Mouse (Mus musculus) hindbrain, embryonic 16.5 days (tissue): Measurements from ENCODE around the gene Anapc4. TPM values are rescaled to one million over a fixed set of nuclear protein-coding genes. Genes with fewer than 3 reads are reported as not detected.
A peak's percentile ranks its signal among the peaks of the same experiment; 100 is the strongest.

ENCODE experiments used
- ATAC-seq: fragments of 200-750 bp; cut with Nextera tagmentation; 2 replicates; pipeline ENCODE4 v1.8.0; 2017; ENCODE audit warnings: moderate TSS enrichment, moderate library complexity
- H3K27ac ChIP-seq: fragments of 300-500 bp; sonication (generic); 2 replicates; pipeline ENCODE4 v1.5.1; 2014; ENCODE audit warnings: low read depth, mild to moderate bottlenecking, control low read depth, low read length, moderate library complexity
- H3K27me3 ChIP-seq: fragments of 300-500 bp; sonication (generic); replicated peaks from 2 replicates; pipeline ENCODE4 v1.6.1; 2014; ENCODE audit warnings: low read length; ENCODE audit not compliant: control insufficient read depth, insufficient read depth
- H3K36me3 ChIP-seq: fragments of 300-500 bp; sonication (generic); 2 replicates; pipeline ENCODE4 v1.6.1; 2014; ENCODE audit warnings: mild to moderate bottlenecking, low read length, moderate library complexity, mixed read lengths; ENCODE audit not compliant: control insufficient read depth, insufficient read depth
- H3K4me1 ChIP-seq: fragments of 300-500 bp; sonication (generic); 2 replicates; pipeline ENCODE4 v1.6.1; 2014; ENCODE audit warnings: low read depth, low read length; ENCODE audit not compliant: control insufficient read depth, insufficient read depth
- H3K4me2 ChIP-seq: fragments of 300-500 bp; sonication (generic); 2 replicates; pipeline ENCODE4 v1.6.1; 2014; ENCODE audit warnings: mild to moderate bottlenecking, low read length, control low read depth, moderate library complexity
- H3K4me3 ChIP-seq: fragments of 300-500 bp; sonication (generic); 2 replicates; pipeline ENCODE4 v1.5.1; 2014; ENCODE audit warnings: mild to moderate bottlenecking, low read length, control low read depth, moderate library complexity
- H3K9ac ChIP-seq: fragments of 300-500 bp; sonication (generic); 2 replicates; pipeline ENCODE4 v1.6.1; 2014; ENCODE audit warnings: low read depth, mild to moderate bottlenecking, control low read depth, low read length, moderate library complexity
- H3K9me3 ChIP-seq: fragments of 300-500 bp; sonication (generic); 2 replicates; pipeline ENCODE4 v1.6.1; 2014; ENCODE audit warnings: mild to moderate bottlenecking, low read length, moderate library complexity; ENCODE audit not compliant: control insufficient read depth
- WGBS: fragments of 180-500 bp; shearing (Covaris S2); extraction: QIAGEN DNeasy Blood & Tissue Kit; methylation state at CpG from one replicate; pipeline ENCODE4 v1.1.7; 2014; 5-methylcytosine and 5-hydroxymethylcytosine counted together
- polyA plus RNA-seq: library from polyadenylated mRNA; unstranded; fragments of >200 nt; fragmentation: Nextera tagmentation; extraction: Ambion mirVana; gene quantifications from 2 replicates; pipeline ENCODE4 v1.2.1, GENCODE M21; 2015

The Anapc4 gene
- polyA plus RNA-seq, 1 experiment from 2014 or later, result 101 TPM

GRCm38 (mm10) chr5:52811056-52811455 is 22.8 kb upstream of the Anapc4 start:
- no peak overlapping the region for H3K4me2 ChIP-seq
- H3K36me3 ChIP-seq, result 0 out of 2 replicates have a peak, but pooled peaks cover 2% of the 10 kb centered on the region
- no peaks in the 10 kb centered on the region for H3K27me3 ChIP-seq
- no peaks in the 10 kb centered on the region for H3K4me1 ChIP-seq
- no peaks in the 10 kb centered on the region for H3K9me3 ChIP-seq
- H3K4me3 ChIP-seq, result no peak overlapping the region
- no peak overlapping the region for H3K9ac ChIP-seq
- WGBS, result 96% methylated on average over 14 of the region's 14 CpGs
- ATAC-seq, result no peak
- no peak overlapping the region for H3K27ac ChIP-seq

- Histone ChIP-seq H3K4me2 (no peak overlapping the region), H3K4me3 (no peak overlapping the region), H3K9ac (no peak overlapping the region), H3K36me3 (peaks cover 2% of the 10 kb centered on the region; the same call in 1 of the 2 replicates), H3K27ac (no peak overlapping the region), H3K4me1 (no peaks in the 10 kb centered on the region), H3K27me3 (no peaks in the 10 kb centered on the region), H3K9me3 (no peaks in the 10 kb centered on the region)
- no peak for ATAC-seq
- 79% methylated on average over 10 of the region's 10 CpGs for WGBS
Observed at GRCm38 (mm10) chr5:52812456-52812855, 21.4 kb upstream of the Anapc4 start.

- no peaks in the 10 kb centered on the region for H3K27me3 ChIP-seq
- 90% methylated on average over 7 of the region's 7 CpGs for WGBS
- no peak for ATAC-seq
Observed at GRCm38 (mm10) chr5:52813312-52813711, 20.5 kb upstream of the Anapc4 start.

GRCm38 (mm10) chr5:52818676-52819075 is 15.1 kb upstream of the Anapc4 start:
- no peak overlapping the region for H3K4me3 ChIP-seq
- 96% methylated on average over 7 of the region's 7 CpGs for WGBS
- no peaks in the 10 kb centered on the region; the same call in 1 of the 2 replicates for H3K36me3 ChIP-seq
- no peaks in the 10 kb centered on the region for H3K4me1 ChIP-seq
- no peaks in the 10 kb centered on the region for H3K9me3 ChIP-seq
- ATAC-seq, result no peak
- no peaks in the 10 kb centered on the region for H3K27me3 ChIP-seq
- H3K9ac ChIP-seq, result no peak overlapping the region
- no peak overlapping the region for H3K27ac ChIP-seq
- no peak overlapping the region for H3K4me2 ChIP-seq

More at GRCm38 (mm10) chr5:52813312-52813711, 20.5 kb upstream of the Anapc4 start:
- peaks cover 2% of the 10 kb centered on the region; the same call in 1 of the 2 replicates for H3K36me3 ChIP-seq
- no peak overlapping the region for H3K4me2 ChIP-seq
- no peak overlapping the region for H3K4me3 ChIP-seq
- H3K9ac ChIP-seq, result no peak overlapping the region
- H3K4me1 ChIP-seq, result no peaks in the 10 kb centered on the region
- H3K9me3 ChIP-seq, result no peaks in the 10 kb centered on the region
- no peak overlapping the region for H3K27ac ChIP-seq

- WGBS, result 39% methylated on average over 3 of the region's 3 CpGs
- Histone ChIP-seq H3K27ac (no peak overlapping the region), H3K4me1 (no peaks in the 10 kb centered on the region), H3K4me3 (no peak overlapping the region), H3K9me3 (no peaks in the 10 kb centered on the region), H3K4me2 (no peak overlapping the region), H3K9ac (no peak overlapping the region), H3K27me3 (no peaks in the 10 kb centered on the region), H3K36me3 (no peaks in the 10 kb centered on the region)
- no peak for ATAC-seq
Observed at GRCm38 (mm10) chr5:52821691-52822090, 12.1 kb upstream of the Anapc4 start.

- Histone ChIP-seq H3K4me3 (no peak overlapping the region), H3K9ac (no peak overlapping the region), H3K4me2 (no peak overlapping the region), H3K4me1 (peaks cover 1% of the 10 kb centered on the region), H3K27ac (no peak overlapping the region), H3K9me3 (no peaks in the 10 kb centered on the region), H3K27me3 (no peaks in the 10 kb centered on the region), H3K36me3 (no peaks in the 10 kb centered on the region)
- WGBS, result 92% methylated on average over 4 of the region's 4 CpGs
- ATAC-seq, result no peak
Observed at GRCm38 (mm10) chr5:52827923-52828322, 5.9 kb upstream of the Anapc4 start.

- Histone ChIP-seq H3K4me2 (peak overlapping the region; percentile 91), H3K27ac (peak overlapping the region; percentile 89), H3K36me3 (peaks cover 4% of the 10 kb centered on the region; the same call in 1 of the 2 replicates), H3K9me3 (no peaks in the 10 kb centered on the region), H3K9ac (no peak overlapping the region), H3K4me3 (peak overlapping the region; percentile 93), H3K27me3 (no peaks in the 10 kb centered on the region), H3K4me1 (peaks cover 19% of the 10 kb centered on the region)
- ATAC-seq, result no peak
Observed at GRCm38 (mm10) chr5:52833005-52833404, 807 bp upstream of the Anapc4 start.

GRCm38 (mm10) chr5:52834386-52834785 is 574 bp downstream of the Anapc4 start:
- Histone ChIP-seq H3K9me3 (no peaks in the 10 kb centered on the region), H3K4me2 (peak overlapping the region; percentile 91), H3K4me1 (peaks cover 19% of the 10 kb centered on the region), H3K27me3 (no peaks in the 10 kb centered on the region), H3K36me3 (peaks cover 6% of the 10 kb centered on the region; the same call in 1 of the 2 replicates), H3K27ac (peak overlapping the region; percentile 89), H3K9ac (peak overlapping the region; percentile 93), H3K4me3 (peak overlapping the region; percentile 93)
- no peak for ATAC-seq
- WGBS, result 5% methylated on average over 8 of the region's 8 CpGs

GRCm38 (mm10) chr5:52844319-52844718 is 10.5 kb downstream of the Anapc4 start:
- no peak overlapping the region for H3K4me3 ChIP-seq
- peaks cover 33% of the 10 kb centered on the region for H3K36me3 ChIP-seq
- H3K4me1 ChIP-seq, result no peaks in the 10 kb centered on the region
- 93% methylated on average over 7 of the region's 7 CpGs for WGBS
- no peaks in the 10 kb centered on the region for H3K9me3 ChIP-seq
- no peak overlapping the region for H3K9ac ChIP-seq
- no peak overlapping the region for H3K4me2 ChIP-seq
- H3K27ac ChIP-seq, result no peak overlapping the region
- no peaks in the 10 kb centered on the region for H3K27me3 ChIP-seq
- no peak for ATAC-seq

GRCm38 (mm10) chr5:52855727-52856126 is 21.9 kb downstream of the Anapc4 start:
- no peak for ATAC-seq
- H3K4me1 ChIP-seq, result no peaks in the 10 kb centered on the region
- no peak overlapping the region for H3K4me3 ChIP-seq
- no peak overlapping the region for H3K9ac ChIP-seq
- H3K4me2 ChIP-seq, result no peak overlapping the region
- H3K36me3 ChIP-seq, result peaks cover 28% of the 10 kb centered on the region
- H3K27ac ChIP-seq, result no peak overlapping the region
- H3K9me3 ChIP-seq, result no peaks in the 10 kb centered on the region
- no peaks in the 10 kb centered on the region for H3K27me3 ChIP-seq
- WGBS, result 87% methylated on average over 5 of the region's 5 CpGs
